ENCODE assay signal across 42 mouse cellular contexts in the genomic region with DNA sequence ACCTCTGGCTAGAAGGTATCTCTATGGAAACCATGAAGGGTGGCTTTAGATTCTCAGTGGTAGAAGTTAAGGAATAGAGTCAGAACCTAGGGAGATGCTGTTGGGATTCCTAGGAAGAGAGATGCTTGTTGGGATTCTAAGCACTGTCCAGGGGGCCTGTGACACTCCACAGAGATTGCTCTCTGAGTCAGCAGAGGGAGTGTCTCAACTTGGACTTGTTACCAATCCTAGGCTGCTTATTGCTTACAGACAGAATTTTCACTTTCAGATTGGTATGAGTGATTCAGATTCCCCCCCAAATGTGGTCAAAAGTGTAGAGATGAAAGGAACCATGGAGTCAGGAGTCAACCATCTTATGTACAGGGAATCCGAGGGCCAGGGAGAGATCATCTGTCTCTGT. TPM values are rescaled to one million over a fixed set of nuclear protein-coding genes. Genes with fewer than 3 reads are reported as not detected.
"Had no signal": no experiment of that assay in that cellular context is flagged by ENCODE, and none has a peak within 500 bp of the region (broad histone marks: within the 10 kb centered on the region; RNA-seq: fewer than 3 reads in every experiment).

No protein-coding gene starts in this region.

- H3K4me3 ChIP-seq: gastrocnemius, adult 2 months; heart, adult 2 months; heart, embryonic 13.5 days; heart, embryonic 15.5 days; hindbrain, embryonic 10.5 days; hindbrain, embryonic 12.5 days; intestine, embryonic 15.5 days; kidney, embryonic 15.5 days; limb, embryonic 13.5 days; limb, embryonic 15.5 days; liver, embryonic 12.5 days had no signal

- DNase-seq: gastrocnemius, adult 2 months; gastrocnemius, postnatal 10 days; gastrocnemius, postnatal 25 days; heart, adult 11 months; heart, adult 2 months; heart, postnatal 14 days; heart, postnatal 4 days; kidney, adult 2 months; kidney, adult 9 months; kidney, postnatal 14 days; kidney, postnatal 36 days; layer of hippocampus, adult 9-11 months; layer of hippocampus, postnatal 36 days; left cerebral cortex, postnatal 4 days had no signal

- H3K4me1 ChIP-seq: heart, embryonic 13.5 days; heart, embryonic 15.5 days; hindbrain, embryonic 10.5 days; hindbrain, embryonic 12.5 days; intestine, embryonic 15.5 days; kidney, embryonic 15.5 days; limb, embryonic 13.5 days; limb, embryonic 15.5 days; liver, embryonic 12.5 days had no signal

- H3K27ac ChIP-seq: gastrocnemius, adult 2 months; heart, adult 2 months; heart, embryonic 13.5 days; heart, embryonic 15.5 days; hindbrain, embryonic 10.5 days; hindbrain, embryonic 12.5 days; hindbrain, embryonic 14.5 days; intestine, embryonic 15.5 days; kidney, embryonic 15.5 days; kidney, postnatal 0 days; limb, embryonic 13.5 days; limb, embryonic 15.5 days; liver, embryonic 12.5 days; liver, embryonic 14.5 days had no signal

RNA-seq across cellular contexts. Expression of a gene that starts 2.7 kb away (rescaled TPM):
- total RNA-seq: gastrocnemius, adult 2 months; gastrocnemius, postnatal 10 days; gastrocnemius, postnatal 25 days; heart, adult 2 months; heart, postnatal 14 days; heart, postnatal 4 days; layer of hippocampus, adult 18-20 months; layer of hippocampus, adult 8-10 months; layer of hippocampus, postnatal 14 days; layer of hippocampus, postnatal 36 days; left cerebral cortex, adult 18-20 months; left cerebral cortex, adult 8-10 months; left cerebral cortex, postnatal 10 days; left cerebral cortex, postnatal 25 days; left cerebral cortex, postnatal 4 days; liver, adult 2 months had no signal
- polyA plus RNA-seq: gonadal fat pad, adult 2 months; heart, adult 2 months; heart, embryonic 11.5 days; heart, embryonic 13.5 days; heart, postnatal 0 days; hindbrain, embryonic 10.5 days; hindbrain, embryonic 12.5 days; hindbrain, embryonic 14.5 days; hindbrain, embryonic 16.5 days; inflammation-experienced regulatory T-cells, adult 6 months; intestine, embryonic 15.5 days; intestine, postnatal 0 days; kidney, adult 2 months; kidney, embryonic 15.5 days; kidney, postnatal 0 days; large intestine, adult 2 months; limb, embryonic 11.5 days; limb, embryonic 13.5 days; limb, embryonic 15.5 days; liver, adult 2 months; liver, embryonic 12.5 days; liver, embryonic 14.5 days had no signal

RNA-seq across cellular contexts. Expression of a gene that starts 13.6 kb away (rescaled TPM):
- total RNA-seq: gastrocnemius, adult 2 months; gastrocnemius, postnatal 10 days; gastrocnemius, postnatal 25 days; heart, adult 2 months; heart, postnatal 14 days; heart, postnatal 4 days; layer of hippocampus, adult 18-20 months; layer of hippocampus, adult 8-10 months; layer of hippocampus, postnatal 14 days; layer of hippocampus, postnatal 36 days; left cerebral cortex, adult 18-20 months; left cerebral cortex, adult 8-10 months; left cerebral cortex, postnatal 10 days; left cerebral cortex, postnatal 25 days; left cerebral cortex, postnatal 4 days; liver, adult 2 months had no signal
- polyA plus RNA-seq: gonadal fat pad, adult 2 months; heart, adult 2 months; heart, embryonic 11.5 days; heart, embryonic 13.5 days; heart, embryonic 15.5 days; heart, postnatal 0 days; hindbrain, embryonic 10.5 days; hindbrain, embryonic 12.5 days; hindbrain, embryonic 14.5 days; hindbrain, embryonic 16.5 days; intestine, embryonic 15.5 days; intestine, postnatal 0 days; kidney, adult 2 months; kidney, postnatal 0 days; large intestine, adult 2 months; limb, embryonic 11.5 days; limb, embryonic 13.5 days; limb, embryonic 15.5 days; liver, adult 2 months; liver, embryonic 12.5 days; liver, embryonic 14.5 days had no signal

RNA-seq across cellular contexts. Expression of a gene that starts 24.7 kb away (rescaled TPM):
- total RNA-seq: gastrocnemius, adult 2 months; gastrocnemius, postnatal 10 days; gastrocnemius, postnatal 25 days; heart, adult 2 months; heart, postnatal 14 days; heart, postnatal 4 days; layer of hippocampus, adult 18-20 months; layer of hippocampus, adult 8-10 months; layer of hippocampus, postnatal 14 days; layer of hippocampus, postnatal 36 days; left cerebral cortex, adult 18-20 months; left cerebral cortex, adult 8-10 months; left cerebral cortex, postnatal 10 days; left cerebral cortex, postnatal 25 days; left cerebral cortex, postnatal 4 days; liver, adult 2 months had no signal
- polyA plus RNA-seq: gonadal fat pad, adult 2 months; heart, adult 2 months; heart, embryonic 11.5 days; heart, embryonic 13.5 days; heart, embryonic 15.5 days; heart, postnatal 0 days; hindbrain, embryonic 10.5 days; hindbrain, embryonic 12.5 days; hindbrain, embryonic 14.5 days; hindbrain, embryonic 16.5 days; inflammation-experienced regulatory T-cells, adult 6 months; intestine, embryonic 15.5 days; intestine, postnatal 0 days; kidney, adult 2 months; kidney, embryonic 15.5 days; large intestine, adult 2 months; limb, embryonic 11.5 days; limb, embryonic 13.5 days; limb, embryonic 15.5 days; liver, adult 2 months; liver, embryonic 12.5 days; liver, embryonic 14.5 days had no signal

RNA-seq across cellular contexts. Expression of a gene that starts 55.4 kb away (rescaled TPM):
- total RNA-seq: gastrocnemius, postnatal 10 days; gastrocnemius, postnatal 25 days; heart, adult 2 months; heart, postnatal 14 days; heart, postnatal 4 days; layer of hippocampus, adult 18-20 months; layer of hippocampus, adult 8-10 months; layer of hippocampus, postnatal 14 days; layer of hippocampus, postnatal 36 days; left cerebral cortex, adult 18-20 months; left cerebral cortex, adult 8-10 months; left cerebral cortex, postnatal 10 days; left cerebral cortex, postnatal 4 days had no signal
- polyA plus RNA-seq: gonadal fat pad, adult 2 months; heart, adult 2 months; heart, embryonic 11.5 days; heart, embryonic 13.5 days; heart, embryonic 15.5 days; heart, postnatal 0 days; hindbrain, embryonic 10.5 days; hindbrain, embryonic 12.5 days; hindbrain, embryonic 14.5 days; hindbrain, embryonic 16.5 days; inflammation-experienced regulatory T-cells, adult 6 months; intestine, embryonic 15.5 days; intestine, postnatal 0 days; kidney, adult 2 months; kidney, embryonic 15.5 days; kidney, postnatal 0 days; large intestine, adult 2 months; limb, embryonic 11.5 days; limb, embryonic 13.5 days; limb, embryonic 15.5 days; liver, adult 2 months; liver, embryonic 12.5 days; liver, embryonic 14.5 days had no signal

RNA-seq across cellular contexts. Expression of a gene that starts 57.7 kb away (rescaled TPM):
- total RNA-seq: gastrocnemius, adult 2 months; gastrocnemius, postnatal 10 days; gastrocnemius, postnatal 25 days; heart, adult 2 months; heart, postnatal 14 days; heart, postnatal 4 days; layer of hippocampus, adult 18-20 months; layer of hippocampus, adult 8-10 months; layer of hippocampus, postnatal 14 days; layer of hippocampus, postnatal 36 days; left cerebral cortex, adult 18-20 months; left cerebral cortex, adult 8-10 months; left cerebral cortex, postnatal 10 days; left cerebral cortex, postnatal 25 days; left cerebral cortex, postnatal 4 days; liver, adult 2 months had no signal
- polyA plus RNA-seq: gonadal fat pad, adult 2 months; heart, adult 2 months; heart, embryonic 11.5 days; heart, embryonic 13.5 days; heart, embryonic 15.5 days; heart, postnatal 0 days; hindbrain, embryonic 10.5 days; hindbrain, embryonic 12.5 days; hindbrain, embryonic 14.5 days; hindbrain, embryonic 16.5 days; inflammation-experienced regulatory T-cells, adult 6 months; intestine, embryonic 15.5 days; intestine, postnatal 0 days; kidney, adult 2 months; kidney, embryonic 15.5 days; kidney, postnatal 0 days; large intestine, adult 2 months; limb, embryonic 11.5 days; limb, embryonic 13.5 days; limb, embryonic 15.5 days; liver, adult 2 months; liver, embryonic 12.5 days; liver, embryonic 14.5 days had no signal
